Mouse (Mus musculus) spleen, adult 2 months (tissue): ENCODE measurements around the gene Tlr9.

Experiments used
- CTCF ChIP-seq: fragments of 200-500 bp; IDR thresholded peaks from 2 replicates; pipeline ENCODE4 v1.5.1; 2011; ENCODE audit warnings: mild to moderate bottlenecking, inconsistent platforms; ENCODE audit not compliant: insufficient read depth, insufficient read length, insufficient replicate concordance; ENCODE audit errors: extremely low read depth
- POLR2A ChIP-seq: fragments of 200-500 bp; IDR thresholded peaks from 2 replicates; pipeline ENCODE4 v1.6.1; 2011; ENCODE audit warnings: low read depth, low read length, inconsistent platforms

- TF ChIP-seq CTCF (no peak), POLR2A (no peak)
These were observed 48.3 kb downstream of the Tlr9 start for GRCm38 (mm10) chr9:106270656-106271055.
